Mouse (Mus musculus): ENCODE data around the gene Dagla. TPM values are rescaled to one million over a fixed set of nuclear protein-coding genes. Genes with fewer than 3 reads are reported as not detected.

Dagla gene
- polyA plus RNA-seq, 1 experiment from 2014 or later: 4.2 TPM

GRCm38 (mm10) chr19:10235784-10236565, 68.7 kb downstream of the Dagla start:
- H3K4me3 ChIP-seq (ENCODE audit: low read depth, low read length): no peak overlapping the region
- peaks cover 38% of the 10 kb centered on the region for H3K4me1 ChIP-seq (replicated peaks; ENCODE audit: control insufficient read depth, insufficient read depth, low read length)
- 0 out of 2 replicates have a peak overlapping the region, but pooled peaks have one; percentile 29 for H3K27ac ChIP-seq (ENCODE audit: low read depth)
- 0 out of 2 replicates have a peak, but pooled peaks cover 3% of the 10 kb centered on the region for H3K36me3 ChIP-seq (ENCODE audit: control insufficient read depth, insufficient read depth, low read length)
- H3K4me2 ChIP-seq (ENCODE audit: low read length): peak overlapping the region; percentile 16
- H3K9me3 ChIP-seq (ENCODE audit: control insufficient read depth, low read length): no peaks in the 10 kb centered on the region
- ATAC-seq (replicated peaks; ENCODE audit: low FRiP score, low TSS enrichment, low read depth): peak; percentile 65
- 63% methylated on average over 9 of the region's 9 CpGs for WGBS
- no peaks in the 10 kb centered on the region for H3K27me3 ChIP-seq (replicated peaks; ENCODE audit: control insufficient read depth, insufficient read depth, low read length)
- peak; percentile 65 for DNase-seq (ENCODE audit: low spot score)
- no peak overlapping the region for H3K9ac ChIP-seq (ENCODE audit: low read length)

GRCm38 (mm10) chr19:10232327-10233017, 72.2 kb downstream of the Dagla start:
- Histone ChIP-seq H3K9me3 (ENCODE audit: control insufficient read depth, low read length) (no peaks in the 10 kb centered on the region), H3K4me1 (replicated peaks; ENCODE audit: control insufficient read depth, insufficient read depth, low read length) (peaks cover 28% of the 10 kb centered on the region), H3K9ac (ENCODE audit: low read length) (no peak overlapping the region), H3K27me3 (replicated peaks; ENCODE audit: control insufficient read depth, insufficient read depth, low read length) (no peaks in the 10 kb centered on the region), H3K4me3 (ENCODE audit: low read depth, low read length) (no peak overlapping the region), H3K4me2 (ENCODE audit: low read length) (no peak overlapping the region), H3K27ac (ENCODE audit: low read depth) (no peak overlapping the region), H3K36me3 (ENCODE audit: control insufficient read depth, insufficient read depth, low read length) (peaks cover 15% of the 10 kb centered on the region; the same call in 1 of the 2 replicates)
- ATAC-seq (replicated peaks; ENCODE audit: low FRiP score, low TSS enrichment, low read depth) (no peak), DNase-seq (ENCODE audit: low spot score) (no peak)
- WGBS: 39% methylated on average over 9 of the region's 9 CpGs

GRCm38 (mm10) chr19:10231871-10232270, 72.8 kb downstream of the Dagla start:
- Histone ChIP-seq H3K9ac (ENCODE audit: low read length) (no peak overlapping the region), H3K4me3 (ENCODE audit: low read depth, low read length) (no peak overlapping the region), H3K27me3 (replicated peaks; ENCODE audit: control insufficient read depth, insufficient read depth, low read length) (no peaks in the 10 kb centered on the region), H3K4me1 (replicated peaks; ENCODE audit: control insufficient read depth, insufficient read depth, low read length) (peaks cover 28% of the 10 kb centered on the region), H3K4me2 (ENCODE audit: low read length) (no peak overlapping the region), H3K36me3 (ENCODE audit: control insufficient read depth, insufficient read depth, low read length) (peaks cover 15% of the 10 kb centered on the region; the same call in 1 of the 2 replicates), H3K27ac (ENCODE audit: low read depth) (peak overlapping the region; percentile 69; the same call in 1 of the 2 replicates), H3K9me3 (ENCODE audit: control insufficient read depth, low read length) (no peaks in the 10 kb centered on the region)
- DNase-seq (ENCODE audit: low spot score) (no peak), ATAC-seq (replicated peaks; ENCODE audit: low FRiP score, low TSS enrichment, low read depth) (no peak)
- 24% methylated on average over 5 of the region's 5 CpGs for WGBS

GRCm38 (mm10) chr19:10231016-10231415, 73.7 kb downstream of the Dagla start:
- 11% methylated on average over 7 of the region's 7 CpGs for WGBS
- Histone ChIP-seq H3K4me3 (ENCODE audit: low read depth, low read length) (no peak overlapping the region), H3K4me2 (ENCODE audit: low read length) (no peak overlapping the region), H3K9me3 (ENCODE audit: control insufficient read depth, low read length) (no peaks in the 10 kb centered on the region), H3K27me3 (replicated peaks; ENCODE audit: control insufficient read depth, insufficient read depth, low read length) (no peaks in the 10 kb centered on the region), H3K36me3 (ENCODE audit: control insufficient read depth, insufficient read depth, low read length) (peaks cover 15% of the 10 kb centered on the region; the same call in 1 of the 2 replicates), H3K27ac (ENCODE audit: low read depth) (no peak overlapping the region), H3K9ac (ENCODE audit: low read length) (no peak overlapping the region), H3K4me1 (replicated peaks; ENCODE audit: control insufficient read depth, insufficient read depth, low read length) (peaks cover 28% of the 10 kb centered on the region)
- peak; percentile 25; the same call in 1 of the 2 replicates for ATAC-seq (replicated peaks; ENCODE audit: low FRiP score, low TSS enrichment, low read depth)
- DNase-seq (ENCODE audit: low spot score): no peak

GRCm38 (mm10) chr19:10225767-10226166, 78.9 kb downstream of the Dagla start:
- Histone ChIP-seq H3K4me1 (replicated peaks; ENCODE audit: control insufficient read depth, insufficient read depth, low read length) (peaks cover 45% of the 10 kb centered on the region), H3K9ac (ENCODE audit: low read length) (no peak overlapping the region), H3K4me3 (ENCODE audit: low read depth, low read length) (no peak overlapping the region), H3K27me3 (replicated peaks; ENCODE audit: control insufficient read depth, insufficient read depth, low read length) (no peaks in the 10 kb centered on the region), H3K27ac (ENCODE audit: low read depth) (no peak overlapping the region), H3K36me3 (ENCODE audit: control insufficient read depth, insufficient read depth, low read length) (peaks cover 15% of the 10 kb centered on the region; the same call in 1 of the 2 replicates), H3K4me2 (ENCODE audit: low read length) (no peak overlapping the region), H3K9me3 (ENCODE audit: control insufficient read depth, low read length) (no peaks in the 10 kb centered on the region)
- WGBS: 51% methylated on average over 4 of the region's 4 CpGs
- ATAC-seq (replicated peaks; ENCODE audit: low FRiP score, low TSS enrichment, low read depth) (no peak), DNase-seq (ENCODE audit: low spot score) (no peak)

- ATAC-seq (replicated peaks; ENCODE audit: low FRiP score, low TSS enrichment, low read depth): 0 out of 2 replicates have a peak, but pooled peaks have one; percentile 3
- 0 out of 2 replicates have a peak overlapping the region, but pooled peaks have one; percentile 11 for H3K4me3 ChIP-seq (ENCODE audit: low read depth, low read length)
- peaks cover 38% of the 10 kb centered on the region for H3K4me1 ChIP-seq (replicated peaks; ENCODE audit: control insufficient read depth, insufficient read depth, low read length)
- H3K4me2 ChIP-seq (ENCODE audit: low read length): peak overlapping the region; percentile 43
- WGBS: 12% methylated on average over 26 of the region's 26 CpGs
- no peak for DNase-seq (ENCODE audit: low spot score)
- peak overlapping the region; percentile 70 for H3K27ac ChIP-seq (ENCODE audit: low read depth)
- peaks cover 18% of the 10 kb centered on the region; the same call in 1 of the 2 replicates for H3K36me3 ChIP-seq (ENCODE audit: control insufficient read depth, insufficient read depth, low read length)
- no peaks in the 10 kb centered on the region for H3K9me3 ChIP-seq (ENCODE audit: control insufficient read depth, low read length)
- no peaks in the 10 kb centered on the region for H3K27me3 ChIP-seq (replicated peaks; ENCODE audit: control insufficient read depth, insufficient read depth, low read length)
- H3K9ac ChIP-seq (ENCODE audit: low read length): no peak overlapping the region
Observed at GRCm38 (mm10) chr19:10224637-10225453, 79.8 kb downstream of the Dagla start.

GRCm38 (mm10) chr19:10223561-10223960, 81.1 kb downstream of the Dagla start:
- Histone ChIP-seq H3K4me1 (replicated peaks; ENCODE audit: control insufficient read depth, insufficient read depth, low read length) (peaks cover 38% of the 10 kb centered on the region), H3K9me3 (ENCODE audit: control insufficient read depth, low read length) (no peaks in the 10 kb centered on the region), H3K27ac (ENCODE audit: low read depth) (0 out of 2 replicates have a peak overlapping the region, but pooled peaks have one; percentile 75), H3K27me3 (replicated peaks; ENCODE audit: control insufficient read depth, insufficient read depth, low read length) (no peaks in the 10 kb centered on the region), H3K36me3 (ENCODE audit: control insufficient read depth, insufficient read depth, low read length) (peaks cover 15% of the 10 kb centered on the region; the same call in 1 of the 2 replicates), H3K4me3 (ENCODE audit: low read depth, low read length) (no peak overlapping the region), H3K9ac (ENCODE audit: low read length) (no peak overlapping the region), H3K4me2 (ENCODE audit: low read length) (no peak overlapping the region)
- ATAC-seq (replicated peaks; ENCODE audit: low FRiP score, low TSS enrichment, low read depth) (no peak), DNase-seq (ENCODE audit: low spot score) (no peak)
- WGBS: 66% methylated on average over 4 of the region's 4 CpGs

- Histone ChIP-seq H3K9ac (ENCODE audit: low read length) (no peak overlapping the region), H3K4me1 (replicated peaks; ENCODE audit: control insufficient read depth, insufficient read depth, low read length) (peaks cover 38% of the 10 kb centered on the region), H3K36me3 (ENCODE audit: control insufficient read depth, insufficient read depth, low read length) (peaks cover 6% of the 10 kb centered on the region; the same call in 1 of the 2 replicates), H3K4me2 (ENCODE audit: low read length) (no peak overlapping the region), H3K9me3 (ENCODE audit: control insufficient read depth, low read length) (no peaks in the 10 kb centered on the region), H3K4me3 (ENCODE audit: low read depth, low read length) (no peak overlapping the region), H3K27ac (ENCODE audit: low read depth) (peak overlapping the region; percentile 75), H3K27me3 (replicated peaks; ENCODE audit: control insufficient read depth, insufficient read depth, low read length) (no peaks in the 10 kb centered on the region)
- ATAC-seq (replicated peaks; ENCODE audit: low FRiP score, low TSS enrichment, low read depth) (peak; percentile 20), DNase-seq (ENCODE audit: low spot score) (no peak)
- 19% methylated on average over 8 of the region's 8 CpGs for WGBS
Observed at GRCm38 (mm10) chr19:10222656-10223055, 82.0 kb downstream of the Dagla start.
